In the genomic region with DNA sequence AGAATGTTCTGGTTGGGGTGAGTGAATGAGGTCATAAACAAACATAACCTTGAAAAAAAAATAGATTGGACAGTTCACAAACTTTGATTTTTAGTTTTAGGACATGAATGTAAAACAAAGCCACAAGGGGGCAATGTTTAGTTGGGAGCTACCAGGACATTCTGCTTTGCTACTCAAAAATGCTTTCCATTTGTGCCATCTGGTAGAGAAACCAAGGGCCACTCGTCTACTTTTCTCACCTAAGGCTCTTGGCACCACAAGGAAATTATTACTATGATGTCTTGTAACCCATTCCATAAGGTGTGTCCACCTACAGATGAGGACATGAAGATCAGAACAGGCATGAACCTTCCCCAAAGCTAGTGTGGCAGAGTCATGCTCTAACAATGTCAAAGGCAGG, we compare ENCODE assay signal across 12 mouse cellular contexts. TPM values are rescaled to one million over a fixed set of nuclear protein-coding genes. Genes with fewer than 3 reads are reported as not detected.
DNase-seq lines count a peak whose midpoint lies in the region; ATAC-seq and TF ChIP-seq lines count a peak whose summit lies in the region.
"Had no signal": no experiment of that assay in that cellular context is flagged by ENCODE, and none has a peak within 500 bp of the region (broad histone marks: within the 10 kb centered on the region; RNA-seq: fewer than 3 reads in every experiment).

No protein-coding gene starts in this region.

- H3K27ac ChIP-seq in kidney, postnatal 0 days, result no peak overlapping the region
- H3K27ac ChIP-seq: embryonic facial prominence, embryonic 13.5 days; hindbrain, embryonic 10.5 days had no signal

- ATAC-seq in kidney, postnatal 0 days (replicated peaks; ENCODE audit: low FRiP score, low read depth), result 0 out of 2 replicates have a peak, but pooled peaks have one; percentile 25

- H3K36me3 ChIP-seq in kidney, postnatal 0 days (ENCODE audit: insufficient read depth, low read length), result no peaks in the 10 kb centered on the region
- H3K36me3 ChIP-seq: embryonic facial prominence, embryonic 13.5 days; hindbrain, embryonic 10.5 days had no signal

- DNase-seq in cerebellum, adult 9-10 months, result peak; percentile 5
- DNase-seq in cerebellum, adult 9-11 months, result no peak
- DNase-seq in kidney, postnatal 0 days (ENCODE audit: low spot score), result peak; percentile 54
- no peak for DNase-seq in kidney, adult 11 months
- DNase-seq in ES-CJ7 (ENCODE audit: low read depth, low spot score), result peak; percentile 17
- peak; percentile 11 for DNase-seq in embryo, embryonic 11.5 days (ENCODE audit: low read depth, low spot score)
- DNase-seq in B cell, adult 2 months, result no peak
- no peak for DNase-seq in urinary bladder, postnatal 36 days (ENCODE audit: low spot score in 2 of 2)
- DNase-seq: adrenal gland, postnatal 14 days; lung, postnatal 14 days had no signal

- 5% methylated on average over 1 of the region's 1 CpGs for WGBS in kidney, postnatal 0 days

- no peak overlapping the region for H3K4me2 ChIP-seq in kidney, postnatal 0 days (ENCODE audit: low read length)
- H3K4me2 ChIP-seq: embryonic facial prominence, embryonic 13.5 days had no signal

- H3K9ac ChIP-seq in kidney, postnatal 0 days (ENCODE audit: low read depth, low read length), result no peak overlapping the region
- H3K9ac ChIP-seq: embryonic facial prominence, embryonic 13.5 days had no signal

- H3K9me3 ChIP-seq in kidney, postnatal 0 days (replicated peaks; ENCODE audit: low read length), result no peaks in the 10 kb centered on the region
- H3K9me3 ChIP-seq: embryonic facial prominence, embryonic 13.5 days; hindbrain, embryonic 10.5 days had no signal

- TF ChIP-seq CTCF in kidney, postnatal 0 days (IDR thresholded peaks at IDR 0.05; ENCODE audit: low read depth), result peak; percentile 73

- no peaks in the 10 kb centered on the region for H3K27me3 ChIP-seq in kidney, postnatal 0 days (ENCODE audit: insufficient read depth, low read length)
- H3K27me3 ChIP-seq: embryonic facial prominence, embryonic 13.5 days had no signal

- H3K4me1 ChIP-seq in kidney, postnatal 0 days (replicated peaks; ENCODE audit: insufficient read depth, low read length), result no peaks in the 10 kb centered on the region
- H3K4me1 ChIP-seq: embryonic facial prominence, embryonic 13.5 days; hindbrain, embryonic 10.5 days had no signal

- H3K4me3 ChIP-seq in kidney, postnatal 0 days (replicated peaks; ENCODE audit: low read depth, low read length), result no peak overlapping the region
- H3K4me3 ChIP-seq: embryonic facial prominence, embryonic 13.5 days; hindbrain, embryonic 10.5 days had no signal

RNA-seq across cellular contexts. Expression of a gene that starts 25.1 kb away (rescaled TPM):
- 1.5 and 1.6 TPM in 2 replicates for polyA plus RNA-seq in kidney, postnatal 0 days (2015; fragmentation: Nextera tagmentation; extraction: Ambion mirVana)

RNA-seq across cellular contexts. Expression of a gene that starts 26.0 kb away (rescaled TPM):
- polyA plus RNA-seq in kidney, postnatal 0 days (2015; fragmentation: Nextera tagmentation; extraction: Ambion mirVana), result 0.87 and 0.91 TPM in 2 replicates

Comparison
In these comparisons a context has a peak if more than half of its experiments do, and no peak if none do; other contexts are left out.
1. DNase-seq: peak in cerebellum, adult 9-10 months (single experiment), kidney, postnatal 0 days (single experiment), ES-CJ7 (single experiment) and embryo, embryonic 11.5 days (single experiment); none in cerebellum, adult 9-11 months (single experiment), kidney, adult 11 months (single experiment), B cell, adult 2 months (0 of 2) and urinary bladder, postnatal 36 days (0 of 2).